Mouse (Mus musculus) liver, adult (tissue): ENCODE data around the gene Taf9b.

Experiments used
- GATA4 ChIP-seq: IDR thresholded peaks from 2 replicates; pipeline ENCODE4 v1.6.1; 2014; ENCODE audit warnings: mild to moderate bottlenecking, low read length; ENCODE audit not compliant: insufficient replicate concordance

The Taf9b gene

DNA sequence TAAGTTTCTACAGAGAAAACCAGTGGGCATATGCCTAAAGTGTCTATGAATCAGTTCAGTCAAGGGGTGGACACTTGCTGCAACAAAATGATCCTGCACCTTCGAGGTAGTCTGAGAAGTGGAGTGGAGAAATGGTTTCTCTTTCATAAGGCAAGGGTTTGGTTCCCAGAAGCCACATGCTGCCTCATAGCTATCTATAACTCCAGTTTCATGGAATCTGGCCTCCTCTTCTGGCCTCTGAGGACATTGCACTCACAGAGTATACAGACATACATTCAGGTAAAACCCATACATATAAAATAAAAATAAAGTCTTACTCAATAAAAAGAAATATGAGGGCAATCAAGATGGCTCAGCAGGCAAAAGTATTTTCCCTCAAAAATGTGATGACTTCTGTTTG, 55.9 kb downstream of the Taf9b start:
- no peak for TF ChIP-seq GATA4

DNA sequence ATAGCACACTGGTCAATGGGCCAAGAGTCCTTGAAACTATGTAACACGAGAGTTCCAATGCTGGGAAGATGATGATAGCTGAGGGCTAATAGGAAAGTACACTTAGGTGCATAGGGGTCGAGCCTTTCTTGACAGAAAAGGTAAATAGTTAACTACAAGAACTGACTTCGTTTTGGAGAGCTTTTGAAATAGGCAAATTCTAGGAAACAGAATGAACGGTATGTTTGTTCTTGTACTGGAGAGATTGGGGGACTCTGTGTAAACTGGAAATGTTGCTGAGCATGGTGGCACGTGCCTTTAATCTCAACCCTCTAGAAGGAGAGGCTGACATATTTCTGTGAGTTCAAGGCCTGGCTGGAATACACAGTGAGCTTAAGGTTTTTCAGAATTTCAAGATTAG, 56.4 kb downstream of the Taf9b start:
- TF ChIP-seq GATA4: no peak

DNA sequence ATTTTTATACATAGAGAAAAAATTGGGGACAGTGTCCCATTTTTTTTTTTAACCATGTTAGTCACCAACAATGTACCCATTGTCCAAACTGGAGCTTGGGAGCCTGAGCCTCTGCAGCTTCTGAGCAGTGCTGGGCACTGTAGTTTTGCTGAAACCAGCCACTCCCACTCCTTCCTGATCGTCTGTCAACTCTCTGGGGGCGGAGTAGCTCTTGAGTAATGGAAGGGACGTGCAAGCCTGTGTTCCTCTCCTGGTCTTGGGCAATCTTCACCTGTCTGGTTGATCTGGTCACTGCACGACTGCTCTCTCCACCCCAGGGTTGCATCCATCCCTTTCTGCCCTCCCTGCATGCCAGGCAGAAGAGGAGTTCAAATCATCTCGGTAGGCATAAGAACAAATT, 57.0 kb downstream of the Taf9b start:
- no peak for TF ChIP-seq GATA4
